In the genomic region with DNA sequence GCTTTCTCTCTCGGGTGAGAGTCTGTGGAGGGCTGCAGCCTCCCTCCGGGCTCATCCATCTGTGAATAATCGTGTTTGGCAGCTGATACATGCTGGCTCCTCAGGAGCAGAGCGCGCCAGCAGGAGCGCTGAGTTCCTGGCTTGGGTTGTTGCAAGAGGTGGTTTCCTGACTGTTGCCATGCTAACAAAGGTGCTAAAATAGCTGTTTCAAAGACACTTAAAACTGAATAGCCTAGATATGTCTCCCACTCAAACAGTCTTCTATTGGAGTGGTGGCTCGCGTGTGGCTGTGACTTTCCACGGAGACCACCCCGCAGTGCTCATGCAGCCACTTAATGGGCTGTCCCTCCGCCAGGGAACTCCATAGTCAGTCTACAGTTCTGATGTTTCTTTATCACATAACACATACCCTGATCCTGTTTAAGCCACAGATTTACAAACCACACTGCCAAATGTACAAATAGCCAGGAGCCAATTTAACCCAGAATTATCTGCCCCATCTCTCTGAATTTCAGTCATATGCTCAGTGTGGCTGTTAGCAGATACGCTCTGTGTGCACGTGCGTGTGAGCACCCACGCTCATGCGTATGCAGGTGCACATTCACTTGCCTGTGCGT, we compare ENCODE assay signal across 10 mouse cellular contexts.
A peak's percentile ranks its signal among the peaks of the same experiment; 100 is the strongest.
DNase-seq lines count a peak whose midpoint lies in the region; ATAC-seq lines count a peak whose summit lies in the region.
"Had no signal": no experiment of that assay in that cellular context is flagged by ENCODE, and none has a peak within 500 bp of the region (broad histone marks: within the 10 kb centered on the region; RNA-seq: fewer than 3 reads in every experiment).

No protein-coding gene starts in this region.

- no peaks in the 10 kb centered on the region for H3K27me3 ChIP-seq in forebrain, embryonic 16.5 days (replicated peaks; ENCODE audit: control insufficient read depth, insufficient read depth, low read length)
- H3K27me3 ChIP-seq in liver, embryonic 11.5 days (replicated peaks; ENCODE audit: control insufficient read depth, insufficient read depth, low read length): no peaks in the 10 kb centered on the region
- H3K27me3 ChIP-seq: heart, embryonic 12.5 days had no signal

- 36% methylated on average over 17 of the region's 17 CpGs for WGBS in forebrain, embryonic 16.5 days
- 87% methylated on average over 17 of the region's 17 CpGs for WGBS in liver, embryonic 11.5 days

- H3K9ac ChIP-seq in forebrain, embryonic 16.5 days (replicated peaks; ENCODE audit: low read depth, low read length): no peak overlapping the region
- no peak overlapping the region for H3K9ac ChIP-seq in liver, embryonic 11.5 days (ENCODE audit: low read depth, low read length)
- H3K9ac ChIP-seq: heart, embryonic 12.5 days had no signal

- peak; percentile 6 for DNase-seq in embryo, embryonic 10.5 days (ENCODE audit: low spot score)
- no peak for DNase-seq in embryo, embryonic 11 days
- DNase-seq in left cerebral cortex, adult 18-20 months (ENCODE audit: low spot score in 2 of 2): peak; percentile 65 to 70
- DNase-seq in right cerebral cortex, adult 2 months (ENCODE audit: low spot score in 2 of 2): peak; percentile 73 to 74
- DNase-seq in liver, embryonic 11.5 days (ENCODE audit: low spot score): no peak
- no peak for DNase-seq in kidney, postnatal 10 days
- DNase-seq in kidney, postnatal 25 days: no peak

- H3K4me1 ChIP-seq in forebrain, embryonic 16.5 days (replicated peaks; ENCODE audit: control insufficient read depth, insufficient read depth, low read length): peaks cover 23% of the 10 kb centered on the region
- H3K4me1 ChIP-seq in liver, embryonic 11.5 days (replicated peaks; ENCODE audit: control insufficient read depth, insufficient read depth, low read length): no peaks in the 10 kb centered on the region
- H3K4me1 ChIP-seq: heart, embryonic 12.5 days had no signal

- no peaks in the 10 kb centered on the region for H3K36me3 ChIP-seq in forebrain, embryonic 16.5 days (ENCODE audit: control insufficient read depth, insufficient read depth)
- no peaks in the 10 kb centered on the region for H3K36me3 ChIP-seq in liver, embryonic 11.5 days (ENCODE audit: control insufficient read depth, insufficient read depth, low read length)
- H3K36me3 ChIP-seq: heart, embryonic 12.5 days had no signal

- peak overlapping the region; percentile 89 for H3K27ac ChIP-seq in forebrain, embryonic 16.5 days (ENCODE audit: low read length)
- H3K27ac ChIP-seq in liver, embryonic 11.5 days (ENCODE audit: low read depth, low read length): no peak overlapping the region

- no peaks in the 10 kb centered on the region for H3K9me3 ChIP-seq in forebrain, embryonic 16.5 days (ENCODE audit: control insufficient read depth, low read length)
- H3K9me3 ChIP-seq in liver, embryonic 11.5 days (ENCODE audit: control insufficient read depth, low read length): no peaks in the 10 kb centered on the region

- H3K4me2 ChIP-seq in forebrain, embryonic 16.5 days (ENCODE audit: low read length): peak overlapping the region; percentile 27; the same call in 1 of the 2 replicates
- H3K4me2 ChIP-seq in liver, embryonic 11.5 days: no peak overlapping the region
- H3K4me2 ChIP-seq: heart, embryonic 12.5 days had no signal

- no peak overlapping the region for H3K4me3 ChIP-seq in forebrain, embryonic 16.5 days (replicated peaks; ENCODE audit: low read length)
- H3K4me3 ChIP-seq in liver, embryonic 11.5 days (ENCODE audit: low read depth, low read length): no peak overlapping the region
- H3K4me3 ChIP-seq: heart, embryonic 12.5 days had no signal

- peak; percentile 88 for ATAC-seq in forebrain, embryonic 16.5 days
- no peak for ATAC-seq in liver, embryonic 11.5 days (replicated peaks; ENCODE audit: low FRiP score)
- ATAC-seq: Patski had no signal

Comparison
In these comparisons a context has a peak if more than half of its experiments do, and no peak if none do; other contexts are left out.
1. DNase-seq: peak in embryo, embryonic 10.5 days (single experiment), left cerebral cortex, adult 18-20 months (2 of 2) and right cerebral cortex, adult 2 months (2 of 2); none in embryo, embryonic 11 days (single experiment), liver, embryonic 11.5 days (single experiment), kidney, postnatal 10 days (single experiment) and kidney, postnatal 25 days (0 of 2).